Mouse (Mus musculus) liver, adult 2 months (tissue): Measurements from ENCODE around the gene Hdac11.

Source experiments
- CTCF ChIP-seq: fragments of 200-500 bp; IDR thresholded peaks from 2 replicates; pipeline ENCODE4 v1.5.1; 2011; ENCODE audit warnings: low read depth, low read length, control low read depth
- POLR2A ChIP-seq: fragments of 200-500 bp; IDR thresholded peaks from 2 replicates; pipeline ENCODE4 v1.6.1; 2011; ENCODE audit warnings: low read length, control low read depth; ENCODE audit not compliant: insufficient read depth; ENCODE audit errors: extremely low read depth

DNA sequence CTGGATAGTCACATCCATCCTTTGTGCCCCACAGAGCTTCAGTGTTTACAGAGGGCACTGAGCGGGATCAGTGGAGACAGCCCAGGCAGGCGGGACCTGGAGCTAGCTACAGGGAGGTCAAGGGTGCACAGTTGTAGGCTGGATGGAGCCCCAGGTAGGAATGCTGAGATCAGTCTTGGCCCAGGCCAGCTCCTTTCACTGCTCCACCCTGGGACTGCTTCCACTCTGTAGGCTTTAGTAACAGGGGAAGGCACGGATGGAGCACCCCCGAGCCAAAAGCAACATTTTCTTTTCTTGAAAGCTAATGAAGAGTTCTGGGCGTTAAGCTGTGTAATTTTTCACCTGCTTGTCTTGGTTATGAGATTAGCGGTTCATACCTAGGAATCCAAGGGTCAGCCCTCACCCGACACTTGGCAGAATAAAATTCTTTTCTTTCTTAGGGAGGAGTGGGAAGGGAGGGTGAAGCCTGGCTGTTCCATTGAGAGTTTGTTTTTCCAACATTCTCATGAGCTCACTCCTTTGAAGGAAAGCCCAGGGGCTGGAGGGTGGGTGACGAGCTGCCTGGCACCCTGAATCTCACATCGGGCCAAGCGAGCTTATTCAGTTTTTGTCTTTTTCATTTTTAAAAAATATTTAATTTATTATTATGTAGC, 66.4 kb downstream of the Hdac11 start:
- TF ChIP-seq POLR2A, result no peak
- TF ChIP-seq CTCF, result no peak
